Mouse (Mus musculus): Measurements from ENCODE around the gene Isyna1. TPM values are rescaled to one million over a fixed set of nuclear protein-coding genes. Genes with fewer than 3 reads are reported as not detected.
"Not testable (repeated sequence)": the region's sequence is repeated elsewhere in the genome, so short reads cannot be mapped to it uniquely, and the experiment has no call there.

Gene Isyna1
- polyA plus RNA-seq, 1 experiment from 2014 or later = 107 TPM

DNA sequence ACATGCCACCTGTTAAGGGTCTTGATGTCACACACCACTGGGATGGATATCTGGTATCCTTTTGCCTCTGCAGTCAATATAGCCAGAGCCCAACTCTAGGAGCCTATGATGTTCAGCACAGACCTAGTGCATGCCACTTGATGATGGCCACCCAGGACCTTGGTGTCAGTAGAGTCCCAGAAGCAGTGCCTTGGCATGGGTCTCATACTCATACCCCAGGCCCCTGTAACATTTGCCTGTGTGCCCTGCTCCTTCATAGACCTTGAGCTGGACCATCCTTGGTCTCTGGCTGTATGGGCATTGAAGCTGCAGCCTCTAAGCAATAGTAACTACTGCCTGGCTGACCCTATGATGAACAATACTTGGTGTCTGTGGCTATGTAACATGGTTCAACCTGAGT is 19.9 kb upstream of the Isyna1 start:
- H3K4me3 ChIP-seq (ENCODE audit: low read depth, low read length) = no peak overlapping the region
- H3K4me2 ChIP-seq = no peak overlapping the region
- peaks cover 21% of the 10 kb centered on the region; the same call in 1 of the 2 replicates for H3K36me3 ChIP-seq (ENCODE audit: insufficient read depth)
- ATAC-seq (ENCODE audit: insufficient read depth) (no peak), DNase-seq (no peak)
- no peaks in the 10 kb centered on the region for H3K4me1 ChIP-seq (ENCODE audit: insufficient read depth)
- no peak overlapping the region for H3K9ac ChIP-seq
- H3K27ac ChIP-seq (ENCODE audit: low read depth) = no peak overlapping the region
- H3K27me3 ChIP-seq (ENCODE audit: insufficient read depth, low read length) = no peaks in the 10 kb centered on the region
- TF ChIP-seq CTCF (IDR thresholded peaks at IDR 0.05; ENCODE audit: low read depth) = no peak
- no peaks in the 10 kb centered on the region for H3K9me3 ChIP-seq (ENCODE audit: low read depth, low read length)

DNA sequence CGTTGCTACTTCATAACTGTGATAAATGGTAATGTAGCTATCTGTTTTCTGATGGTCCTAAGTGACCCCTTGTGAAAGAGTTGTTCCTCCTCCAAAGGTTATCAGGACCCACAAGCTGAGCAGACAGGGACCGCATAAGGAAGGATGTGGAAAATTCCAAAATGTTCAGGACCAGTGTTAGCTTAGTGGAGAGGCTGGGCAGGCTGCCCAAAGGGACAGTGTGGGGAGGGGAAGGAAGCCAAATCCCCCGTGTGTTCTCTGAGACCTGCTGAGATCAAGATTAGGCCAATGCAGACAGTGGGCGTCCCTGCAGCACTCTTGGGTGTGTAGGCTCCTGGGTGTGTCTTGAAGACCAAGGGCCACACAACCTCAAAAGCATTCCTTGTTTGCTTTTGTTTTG is 19.3 kb upstream of the Isyna1 start:
- H3K9me3 ChIP-seq (ENCODE audit: low read depth, low read length) = no peaks in the 10 kb centered on the region
- no peak for TF ChIP-seq CTCF (IDR thresholded peaks at IDR 0.05; ENCODE audit: low read depth)
- no peaks in the 10 kb centered on the region for H3K4me1 ChIP-seq (ENCODE audit: insufficient read depth)
- H3K27ac ChIP-seq (ENCODE audit: low read depth) = no peak overlapping the region
- peaks cover 22% of the 10 kb centered on the region; the same call in 1 of the 2 replicates for H3K36me3 ChIP-seq (ENCODE audit: insufficient read depth)
- DNase-seq (no peak), ATAC-seq (ENCODE audit: insufficient read depth) (no peak; the same call in 1 of the 2 replicates)
- no peaks in the 10 kb centered on the region for H3K27me3 ChIP-seq (ENCODE audit: insufficient read depth, low read length)
- H3K4me3 ChIP-seq (ENCODE audit: low read depth, low read length) = no peak overlapping the region
- no peak overlapping the region for H3K4me2 ChIP-seq
- H3K9ac ChIP-seq = no peak overlapping the region
- 57% methylated on average over 4 of the region's 4 CpGs for WGBS

DNA sequence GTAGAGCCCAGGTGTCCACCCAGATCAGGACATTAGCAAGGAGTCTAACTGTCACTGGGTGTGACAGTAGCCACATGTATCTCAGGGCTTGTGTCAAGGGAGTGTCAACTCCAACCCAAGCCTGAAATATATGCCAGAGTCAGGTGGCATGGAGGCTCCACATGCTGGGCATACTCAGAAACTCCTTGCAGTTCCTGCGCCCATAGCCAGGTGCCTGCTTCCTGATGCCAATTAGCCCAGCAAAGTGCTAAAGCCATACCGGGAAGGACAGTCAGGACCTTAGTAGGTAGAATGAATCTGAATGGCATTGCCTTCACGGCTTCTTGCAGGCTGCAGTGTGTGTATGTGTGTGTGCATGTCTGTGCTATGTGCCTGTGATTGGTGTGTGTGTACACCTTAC is 17.0 kb upstream of the Isyna1 start:
- 85% methylated on average over 3 of the region's 3 CpGs for WGBS
- DNase-seq (no peak), ATAC-seq (ENCODE audit: insufficient read depth) (no peak)
- Histone ChIP-seq H3K4me1 (ENCODE audit: insufficient read depth) (no peaks in the 10 kb centered on the region), H3K4me2 (no peak overlapping the region), H3K9me3 (ENCODE audit: low read depth, low read length) (no peaks in the 10 kb centered on the region), H3K27ac (ENCODE audit: low read depth) (no peak overlapping the region), H3K36me3 (ENCODE audit: insufficient read depth) (peaks cover 44% of the 10 kb centered on the region), H3K4me3 (ENCODE audit: low read depth, low read length) (no peak overlapping the region), H3K9ac (no peak overlapping the region), H3K27me3 (ENCODE audit: insufficient read depth, low read length) (no peaks in the 10 kb centered on the region)
- TF ChIP-seq CTCF (IDR thresholded peaks at IDR 0.05; ENCODE audit: low read depth) = no peak

DNA sequence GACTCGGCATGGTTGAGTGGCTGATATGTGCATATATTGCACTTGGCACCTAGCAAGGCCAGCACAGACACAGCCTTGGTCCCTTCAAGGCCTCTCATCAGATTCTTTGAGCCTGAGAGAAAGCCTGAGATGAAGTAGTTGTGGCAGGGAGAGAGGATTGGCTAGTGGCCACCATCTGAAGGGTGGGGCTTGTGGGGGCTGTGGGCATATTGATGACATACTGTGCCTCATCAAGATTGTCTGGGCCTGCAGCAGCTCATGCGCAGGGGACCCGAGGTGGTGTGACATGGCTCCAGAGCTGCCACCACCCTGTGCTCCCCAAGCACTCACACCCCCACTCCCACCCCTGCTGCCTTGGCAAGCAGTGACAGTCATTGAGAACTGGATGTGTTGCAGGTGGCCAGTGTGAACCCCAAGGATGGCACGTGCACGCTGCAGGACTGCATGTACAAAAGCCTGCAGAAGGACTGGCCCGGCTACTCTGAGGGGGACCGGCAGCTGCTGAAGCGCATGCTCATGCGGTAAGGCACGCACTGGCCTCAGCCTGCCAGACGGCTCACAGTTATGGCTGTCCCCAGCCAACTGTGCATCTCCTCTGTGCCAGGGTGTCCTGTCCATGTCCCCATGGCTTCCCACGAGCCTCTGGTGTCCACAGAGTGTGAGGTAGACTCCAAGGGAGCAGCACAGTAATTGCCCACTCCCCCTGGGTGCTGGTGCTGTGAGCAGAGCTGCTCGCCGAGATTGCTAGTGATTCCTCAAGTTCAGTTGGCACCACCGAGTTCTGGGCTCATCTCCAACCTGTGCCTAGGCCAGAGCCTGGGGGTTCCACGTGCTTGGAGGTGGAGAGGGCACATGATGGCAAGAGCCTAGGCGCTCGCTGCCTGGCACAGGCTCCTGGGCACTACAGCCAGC is 10.4 kb upstream of the Isyna1 start:
- H3K4me2 ChIP-seq = no peak overlapping the region
- no peaks in the 10 kb centered on the region for H3K27me3 ChIP-seq (ENCODE audit: insufficient read depth, low read length)
- H3K36me3 ChIP-seq (ENCODE audit: insufficient read depth) = peaks cover 77% of the 10 kb centered on the region
- TF ChIP-seq CTCF (IDR thresholded peaks at IDR 0.05; ENCODE audit: low read depth) = no peak
- DNase-seq = no peak
- H3K4me1 ChIP-seq (ENCODE audit: insufficient read depth) = no peaks in the 10 kb centered on the region
- WGBS = 88% methylated on average over 18 of the region's 18 CpGs
- ATAC-seq (ENCODE audit: insufficient read depth) = no peak
- H3K9ac ChIP-seq = no peak overlapping the region
- H3K9me3 ChIP-seq (ENCODE audit: low read depth, low read length) = no peaks in the 10 kb centered on the region
- H3K4me3 ChIP-seq (ENCODE audit: low read depth, low read length) = no peak overlapping the region
- no peak overlapping the region for H3K27ac ChIP-seq (ENCODE audit: low read depth)

DNA sequence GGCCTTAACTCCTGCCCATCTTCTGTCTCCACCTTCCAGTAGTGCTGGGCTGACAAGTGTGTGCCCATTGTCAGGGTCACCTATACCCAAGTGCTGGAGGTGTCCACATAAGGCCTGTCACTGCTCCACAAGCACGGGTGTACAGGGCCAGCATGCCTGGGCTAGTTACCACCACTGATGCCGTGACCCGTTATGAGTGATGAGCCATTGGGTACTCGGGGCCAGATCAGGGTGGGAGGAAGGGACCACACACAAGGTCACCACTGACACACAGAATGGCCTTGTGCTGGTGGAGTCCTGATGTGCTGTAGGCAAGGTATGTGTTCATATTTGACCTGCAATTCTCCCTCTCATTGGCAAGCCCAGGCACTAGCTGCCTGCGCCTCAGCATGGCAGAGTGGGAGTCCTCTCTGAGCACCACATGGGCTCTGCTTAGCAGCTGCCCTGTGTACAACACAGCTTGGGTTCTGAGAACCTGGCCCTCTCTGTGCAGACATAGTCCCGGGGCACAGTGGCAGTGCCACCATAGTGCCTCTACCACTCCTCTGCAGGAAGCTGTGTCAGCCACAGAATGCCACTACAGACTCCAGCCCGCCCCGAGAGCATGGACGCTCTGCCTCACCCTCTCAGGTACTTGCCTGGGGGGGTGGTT is 9.4 kb upstream of the Isyna1 start:
- Histone ChIP-seq H3K36me3 (ENCODE audit: insufficient read depth) (peaks cover 83% of the 10 kb centered on the region), H3K27ac (ENCODE audit: low read depth) (no peak overlapping the region), H3K9me3 (ENCODE audit: low read depth, low read length) (no peaks in the 10 kb centered on the region), H3K4me2 (no peak overlapping the region), H3K9ac (no peak overlapping the region), H3K4me3 (ENCODE audit: low read depth, low read length) (no peak overlapping the region), H3K4me1 (ENCODE audit: insufficient read depth) (no peaks in the 10 kb centered on the region), H3K27me3 (ENCODE audit: insufficient read depth, low read length) (no peaks in the 10 kb centered on the region)
- no peak for TF ChIP-seq CTCF (IDR thresholded peaks at IDR 0.05; ENCODE audit: low read depth)
- no peak for DNase-seq
- 83% methylated on average over 9 of the region's 9 CpGs for WGBS
- no peak; the same call in 1 of the 2 replicates for ATAC-seq (ENCODE audit: insufficient read depth)

DNA sequence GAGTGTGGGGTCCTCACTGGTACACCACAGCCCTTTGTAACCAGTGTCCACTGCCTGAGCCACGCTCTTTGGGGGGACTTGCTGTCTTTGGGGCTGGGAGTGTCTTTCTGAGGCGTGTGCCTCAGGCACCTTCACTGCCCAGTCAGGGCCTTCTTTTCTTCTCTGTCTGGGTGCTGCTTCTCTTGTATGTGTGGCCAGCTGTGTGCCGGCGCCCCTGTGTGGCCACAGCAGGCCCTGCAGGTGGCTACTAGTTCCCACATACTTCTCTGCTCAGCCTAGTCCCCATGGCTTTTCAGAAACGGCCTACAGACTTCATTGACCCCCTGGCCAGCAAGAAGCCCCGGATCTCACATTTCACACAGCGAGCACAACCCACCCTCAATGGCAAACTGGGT is 8.9 kb upstream of the Isyna1 start:
- Histone ChIP-seq H3K27ac (ENCODE audit: low read depth) (no peak overlapping the region), H3K9me3 (ENCODE audit: low read depth, low read length) (no peaks in the 10 kb centered on the region), H3K4me1 (ENCODE audit: insufficient read depth) (no peaks in the 10 kb centered on the region), H3K27me3 (ENCODE audit: insufficient read depth, low read length) (no peaks in the 10 kb centered on the region), H3K4me2 (no peak overlapping the region), H3K36me3 (ENCODE audit: insufficient read depth) (peaks cover 84% of the 10 kb centered on the region), H3K4me3 (ENCODE audit: low read depth, low read length) (no peak overlapping the region), H3K9ac (no peak overlapping the region)
- DNase-seq = peak; percentile 60
- ATAC-seq (ENCODE audit: insufficient read depth) = peak; percentile 75
- WGBS = 42% methylated on average over 7 of the region's 7 CpGs
- TF ChIP-seq CTCF (IDR thresholded peaks at IDR 0.05; ENCODE audit: low read depth) = peak; percentile 78

DNA sequence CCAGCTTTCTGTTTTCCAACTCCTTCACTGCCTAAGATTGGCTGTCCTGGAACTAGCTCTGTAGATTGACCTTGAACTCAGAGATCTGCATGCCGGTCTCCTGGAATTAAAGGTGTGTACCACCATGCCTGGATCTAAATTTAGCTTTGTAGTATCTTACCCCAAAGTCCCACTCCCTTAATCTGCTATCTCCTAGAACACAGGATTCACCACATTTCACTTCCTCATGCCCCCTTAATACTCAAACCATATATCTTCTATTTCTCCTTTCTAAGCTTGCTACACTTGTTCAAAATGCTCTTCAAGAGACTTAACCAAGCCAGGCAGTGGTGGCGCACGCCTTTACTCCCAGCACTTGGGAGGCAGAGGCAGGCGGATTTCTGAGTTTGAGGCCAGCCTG is 6.2 kb upstream of the Isyna1 start:
- H3K9ac ChIP-seq = not testable (repeated sequence)
- H3K36me3 ChIP-seq (ENCODE audit: insufficient read depth) = peaks cover 76% of the 10 kb centered on the region

More for the DNA sequence above, 6.2 kb upstream of the Isyna1 start:
- not testable (repeated sequence) for H3K9me3 ChIP-seq (ENCODE audit: low read depth, low read length); H3K4me2 ChIP-seq; H3K27me3 ChIP-seq (ENCODE audit: insufficient read depth, low read length); ATAC-seq (ENCODE audit: insufficient read depth); H3K27ac ChIP-seq (ENCODE audit: low read depth); H3K4me3 ChIP-seq (ENCODE audit: low read depth, low read length); H3K4me1 ChIP-seq (ENCODE audit: insufficient read depth); DNase-seq
- WGBS = 94% methylated on average over 4 of the region's 4 CpGs

Data from lung, embryonic 14.5 days (tissue).